Mouse (Mus musculus) hindbrain, postnatal 0 days (tissue): ENCODE results near the gene Nolc1. TPM values are rescaled to one million over a fixed set of nuclear protein-coding genes. Genes with fewer than 3 reads are reported as not detected.

Experiments used
- ATAC-seq: fragments of 200-750 bp; cut with Nextera tagmentation; 2 replicates; pipeline ENCODE4 v1.8.0; 2017; ENCODE audit warnings: mild to moderate bottlenecking, moderate TSS enrichment, moderate library complexity
- DNase-seq: peaks from one replicate; pipeline ENCODE4 v3.0.0-alpha.2; 2015; ENCODE audit warnings: low spot score
- H3K27ac ChIP-seq: fragments of 300-500 bp; sonication (generic); 2 replicates; pipeline ENCODE4 v1.5.1; 2014; ENCODE audit warnings: mild to moderate bottlenecking
- H3K27me3 ChIP-seq: fragments of 300-500 bp; sonication (generic); 2 replicates; pipeline ENCODE4 v1.6.1; 2014; ENCODE audit warnings: low read length, mixed read lengths; ENCODE audit not compliant: insufficient read depth
- H3K36me3 ChIP-seq: fragments of 300-500 bp; sonication (generic); 2 replicates; pipeline ENCODE4 v1.6.1; 2014; ENCODE audit warnings: low read length, mixed read lengths; ENCODE audit not compliant: insufficient read depth
- H3K4me1 ChIP-seq: fragments of 300-500 bp; sonication (generic); 2 replicates; pipeline ENCODE4 v1.6.1; 2014; ENCODE audit warnings: antibody characterized with exemption, low read length, mixed read lengths; ENCODE audit not compliant: insufficient read depth
- H3K4me2 ChIP-seq: fragments of 300-500 bp; sonication (generic); 2 replicates; pipeline ENCODE4 v1.6.1; 2014; ENCODE audit warnings: low read depth, mild to moderate bottlenecking, low read length, moderate library complexity, mixed read lengths
- H3K4me3 ChIP-seq: fragments of 300-500 bp; sonication (generic); 2 replicates; pipeline ENCODE4 v1.5.1; 2014; ENCODE audit warnings: low read length
- H3K9ac ChIP-seq: fragments of 300-500 bp; sonication (generic); replicated peaks from 2 replicates; pipeline ENCODE4 v1.6.1; 2014; ENCODE audit warnings: mild to moderate bottlenecking, low read length, moderate library complexity, mixed read lengths
- H3K9me3 ChIP-seq: fragments of 300-500 bp; sonication (generic); 2 replicates; pipeline ENCODE4 v1.6.1; 2016; ENCODE audit warnings: low read length, mixed read lengths
- CTCF ChIP-seq: IDR thresholded peaks from 2 replicates; pipeline ENCODE4 v1.5.1; 2016; ENCODE audit warnings: antibody characterized with exemption, control low read depth, low read depth
- WGBS: fragments of 180-500 bp; shearing (Covaris S2); extraction: QIAGEN DNeasy Blood & Tissue Kit; methylation state at CpG from one replicate; pipeline ENCODE4 v1.1.7; 2014; 5-methylcytosine and 5-hydroxymethylcytosine counted together
- polyA plus RNA-seq: library from polyadenylated mRNA; unstranded; fragments of >200 nt; fragmentation: Nextera tagmentation; extraction: Ambion mirVana; gene quantifications from 2 replicates; pipeline ENCODE4 v1.2.1, GENCODE M21; 2015
- total RNA-seq: library from RNA; depleted of rRNA; stranded (reverse); fragments of >200 nt; gene quantifications from 2 replicates; pipeline ENCODE4 v1.2.3, GENCODE M21; 2014

The Nolc1 gene
- total and polyA plus RNA-seq, 2 experiments from 2014 or later = 26.9 to 61.6 TPM

DNA sequence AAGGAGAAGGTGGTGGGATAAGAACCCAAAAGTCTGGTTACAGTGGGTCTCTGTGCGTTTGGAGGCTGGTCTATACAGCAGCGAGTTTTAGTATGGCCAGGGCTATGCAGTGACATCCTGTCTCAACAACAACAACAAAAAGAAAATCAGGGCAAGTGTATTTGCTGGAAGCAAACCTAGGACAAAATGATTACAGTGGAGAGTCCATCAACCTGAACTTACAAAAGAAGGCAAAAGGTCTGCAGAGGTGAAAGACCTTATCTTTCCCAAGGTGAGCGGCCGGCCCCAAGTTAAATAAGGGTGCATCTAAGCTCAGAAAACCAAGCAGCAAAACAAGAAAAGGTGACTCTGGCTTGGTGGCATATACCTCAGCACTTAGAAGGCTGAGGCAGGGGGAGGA lies 16.0 kb downstream of the Nolc1 start:
- WGBS = 91% methylated on average over 4 of the region's 4 CpGs
- Histone ChIP-seq H3K27ac (no peak overlapping the region), H3K4me3 (no peak overlapping the region), H3K4me2 (no peak overlapping the region), H3K9me3 (no peaks in the 10 kb centered on the region), H3K36me3 (no peaks in the 10 kb centered on the region), H3K27me3 (no peaks in the 10 kb centered on the region), H3K4me1 (no peaks in the 10 kb centered on the region), H3K9ac (no peak overlapping the region)
- no peak for ATAC-seq
- no peak for DNase-seq
- TF ChIP-seq CTCF = no peak

DNA sequence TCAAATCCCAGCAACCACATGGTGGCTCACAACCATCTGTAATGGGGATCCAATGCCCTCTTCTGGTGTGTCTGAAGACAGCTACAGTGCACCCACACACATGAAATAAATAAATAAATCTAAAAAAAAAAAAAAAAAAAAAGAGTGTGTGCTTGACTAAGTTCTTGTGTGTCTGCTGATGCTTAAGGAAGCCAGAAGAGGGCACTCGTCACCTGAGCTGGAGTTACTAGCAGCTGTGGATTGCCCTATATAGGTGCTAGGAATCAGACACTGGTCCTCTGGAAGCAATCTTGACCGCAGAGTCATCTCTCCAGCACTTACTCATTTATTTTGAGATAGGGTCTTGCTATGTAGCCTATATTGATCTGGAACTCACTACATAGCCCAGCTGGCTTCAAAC lies 18.5 kb downstream of the Nolc1 start:
- ATAC-seq (no peak), DNase-seq (no peak)
- no peak overlapping the region for H3K4me3 ChIP-seq
- H3K9ac ChIP-seq = no peak overlapping the region
- 98% methylated on average over 2 of the region's 2 CpGs for WGBS
- H3K4me2 ChIP-seq = no peak overlapping the region
- no peak overlapping the region for H3K27ac ChIP-seq
- TF ChIP-seq CTCF = no peak
- H3K4me1 ChIP-seq = no peaks in the 10 kb centered on the region
- H3K36me3 ChIP-seq = no peaks in the 10 kb centered on the region
- no peaks in the 10 kb centered on the region for H3K9me3 ChIP-seq
- H3K27me3 ChIP-seq = no peaks in the 10 kb centered on the region

DNA sequence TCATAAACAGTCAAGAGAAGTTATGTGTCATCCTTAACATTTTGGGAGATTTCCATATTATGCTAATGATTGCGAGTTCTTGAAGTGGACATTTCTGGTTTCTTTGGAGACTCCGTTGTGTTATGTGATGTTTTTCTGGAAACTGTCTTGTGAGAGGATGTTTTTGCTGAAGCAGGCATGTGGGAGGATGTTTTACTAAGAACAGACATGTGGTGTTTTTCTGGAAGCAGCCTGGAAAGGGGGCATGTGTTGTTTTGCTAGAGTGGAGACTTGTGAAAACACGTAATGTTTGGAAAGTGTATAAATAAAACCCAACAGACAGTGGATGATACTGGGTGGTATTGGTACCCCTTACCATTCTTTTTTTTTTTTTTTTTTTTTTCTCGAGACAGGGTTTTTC lies 19.6 kb downstream of the Nolc1 start:
- H3K4me1 ChIP-seq = no peaks in the 10 kb centered on the region
- no peak for ATAC-seq
- no peak for TF ChIP-seq CTCF

DNA sequence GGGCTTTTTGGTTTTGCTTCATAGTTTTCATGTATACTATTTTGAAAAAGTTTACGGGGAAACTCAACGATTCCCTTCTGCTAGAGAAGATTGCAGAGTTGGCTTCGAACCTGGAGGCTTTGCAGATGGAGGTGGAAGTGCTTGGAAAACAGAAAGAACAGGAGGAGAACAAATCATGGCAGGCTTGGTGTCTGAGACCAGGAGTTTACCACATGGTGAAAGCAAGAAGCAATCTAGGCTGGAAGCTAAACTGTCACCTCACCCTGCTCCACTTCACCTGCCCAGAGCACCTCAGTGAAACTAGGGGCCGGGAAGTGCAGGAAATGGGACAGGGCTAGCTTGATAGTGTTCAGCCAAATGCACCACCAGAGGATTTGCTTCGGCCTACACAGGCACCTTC lies 20.7 kb downstream of the Nolc1 start:
- no peaks in the 10 kb centered on the region for H3K27me3 ChIP-seq
- no peak for TF ChIP-seq CTCF

More for the DNA sequence above, 19.6 kb downstream of the Nolc1 start:
- H3K4me2 ChIP-seq = no peak overlapping the region
- WGBS = 87% methylated on average over 4 of the region's 4 CpGs
- DNase-seq = no peak
- H3K27ac ChIP-seq = no peak overlapping the region
- H3K4me3 ChIP-seq = no peak overlapping the region
- no peaks in the 10 kb centered on the region for H3K36me3 ChIP-seq
- no peaks in the 10 kb centered on the region for H3K27me3 ChIP-seq
- 0 out of 2 replicates have a peak, but pooled peaks cover 2% of the 10 kb centered on the region for H3K9me3 ChIP-seq
- no peak overlapping the region for H3K9ac ChIP-seq

DNA sequence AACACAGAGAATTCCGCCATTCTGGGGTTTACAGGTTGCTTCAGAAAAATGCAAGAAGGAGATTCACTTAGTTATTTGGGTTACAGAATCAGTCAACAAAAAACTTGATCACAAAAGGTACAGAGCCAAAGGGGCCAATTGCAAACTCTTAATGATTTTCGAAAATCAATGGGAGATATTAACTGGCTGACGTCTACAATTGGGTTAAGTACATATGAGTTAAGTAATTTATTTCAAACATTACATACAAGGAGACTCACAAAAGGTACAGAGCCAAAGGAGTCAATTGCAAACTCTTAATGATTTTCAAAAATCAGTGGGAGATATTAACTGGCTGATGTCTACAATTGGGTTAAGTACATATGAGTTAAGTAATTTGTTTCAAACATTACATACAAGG lies 23.9 kb downstream of the Nolc1 start:
- Histone ChIP-seq H3K4me2 (no peak overlapping the region), H3K27me3 (no peaks in the 10 kb centered on the region), H3K36me3 (no peaks in the 10 kb centered on the region), H3K9ac (no peak overlapping the region), H3K9me3 (0 out of 2 replicates have a peak, but pooled peaks cover 2% of the 10 kb centered on the region), H3K4me3 (no peak overlapping the region), H3K27ac (no peak overlapping the region), H3K4me1 (no peaks in the 10 kb centered on the region)
- DNase-seq = no peak
- TF ChIP-seq CTCF = no peak
- ATAC-seq = no peak
- WGBS = 95% methylated on average over 3 of the region's 3 CpGs

More for the DNA sequence above, 20.7 kb downstream of the Nolc1 start:
- no peaks in the 10 kb centered on the region for H3K4me1 ChIP-seq
- ATAC-seq (no peak), DNase-seq (no peak)
- 0 out of 2 replicates have a peak, but pooled peaks cover 2% of the 10 kb centered on the region for H3K9me3 ChIP-seq
- no peak overlapping the region for H3K4me2 ChIP-seq
- no peak overlapping the region for H3K9ac ChIP-seq
- WGBS = 90% methylated on average over 5 of the region's 5 CpGs
- H3K4me3 ChIP-seq = no peak overlapping the region
- H3K27ac ChIP-seq = no peak overlapping the region
- H3K36me3 ChIP-seq = no peaks in the 10 kb centered on the region

DNA sequence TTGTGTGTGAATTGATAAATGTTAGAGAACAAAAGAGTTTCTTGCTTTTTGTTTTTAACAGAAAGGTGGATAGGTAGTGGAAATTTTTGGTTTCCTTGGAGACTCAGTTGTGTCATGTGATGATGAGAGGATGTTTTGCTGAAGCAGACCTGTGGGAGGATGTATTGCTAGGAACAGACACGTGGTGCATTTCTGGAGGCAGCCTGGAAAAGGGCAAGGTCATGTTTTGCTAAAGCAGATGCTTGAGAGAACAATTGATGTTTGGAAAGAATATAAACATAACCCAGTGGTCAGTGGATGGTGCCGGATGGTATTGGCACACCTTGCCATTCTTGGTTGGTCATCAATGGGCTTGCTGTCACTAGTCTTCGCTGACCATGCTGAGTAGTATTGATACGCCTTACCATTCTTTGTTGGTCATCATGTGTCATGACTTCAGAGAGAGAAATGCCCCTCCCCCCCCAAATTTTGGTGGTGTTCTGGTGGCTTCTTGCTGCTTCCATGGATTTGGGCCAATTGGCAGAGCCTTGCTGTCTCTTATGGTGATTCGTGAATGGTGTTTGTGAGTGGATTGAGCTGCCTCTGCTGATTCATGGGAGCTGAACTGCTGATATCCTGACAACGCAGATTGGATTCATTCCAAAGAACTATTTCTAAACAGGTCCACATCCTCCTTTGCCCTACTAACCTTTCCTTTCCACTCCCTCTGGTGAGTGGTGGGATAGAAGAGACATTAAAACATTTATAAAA lies 27.9 kb downstream of the Nolc1 start:
- H3K36me3 ChIP-seq = no peaks in the 10 kb centered on the region
- H3K4me3 ChIP-seq = no peak overlapping the region
- no peaks in the 10 kb centered on the region for H3K27me3 ChIP-seq
- H3K4me2 ChIP-seq = no peak overlapping the region
- DNase-seq (no peak), ATAC-seq (no peak)
- H3K9ac ChIP-seq = no peak overlapping the region
- H3K4me1 ChIP-seq = no peaks in the 10 kb centered on the region
- 79% methylated on average over 6 of the region's 6 CpGs for WGBS
- H3K27ac ChIP-seq = no peak overlapping the region
- H3K9me3 ChIP-seq = 0 out of 2 replicates have a peak, but pooled peaks cover 2% of the 10 kb centered on the region
- no peak for TF ChIP-seq CTCF

DNA sequence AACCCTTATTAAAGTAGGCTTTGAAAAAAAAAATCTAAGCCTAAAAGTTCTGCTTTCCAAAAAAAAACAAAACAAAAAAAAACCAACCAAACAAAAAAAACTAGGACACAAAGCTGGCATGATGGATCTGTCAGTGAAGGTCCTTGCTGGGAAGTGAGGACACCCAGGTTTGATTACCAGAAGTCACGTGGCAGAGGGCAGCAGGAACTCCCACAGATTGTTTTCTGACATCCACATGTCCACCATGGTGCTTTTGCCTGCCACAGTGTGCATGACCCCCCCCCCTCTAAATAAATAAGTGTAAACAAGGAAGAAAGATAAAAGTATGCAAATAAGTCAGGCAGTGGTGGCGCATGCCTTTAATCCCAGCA lies 28.5 kb downstream of the Nolc1 start:
- 90% methylated on average over 2 of the region's 2 CpGs for WGBS
- no peak overlapping the region for H3K27ac ChIP-seq
- no peak overlapping the region for H3K9ac ChIP-seq
- H3K36me3 ChIP-seq = no peaks in the 10 kb centered on the region
- TF ChIP-seq CTCF = no peak
- H3K4me2 ChIP-seq = no peak overlapping the region
- H3K4me1 ChIP-seq = no peaks in the 10 kb centered on the region
- ATAC-seq (no peak), DNase-seq (no peak)
- no peaks in the 10 kb centered on the region for H3K27me3 ChIP-seq
- no peak overlapping the region for H3K4me3 ChIP-seq
- 0 out of 2 replicates have a peak, but pooled peaks cover 2% of the 10 kb centered on the region for H3K9me3 ChIP-seq
